Mouse (Mus musculus) CH12.LX (cell line): Measurements from ENCODE around the gene Ncoa7. TPM values are rescaled to one million over a fixed set of nuclear protein-coding genes. Genes with fewer than 3 reads are reported as not detected.

Source experiments
- DNase-seq: peaks from one replicate; pipeline ENCODE4 v3.0.0-alpha.2; 2013; ENCODE audit errors: extremely low read depth
- H3K27ac ChIP-seq: 2 replicates; pipeline ENCODE4 v1.5.1; 2012; ENCODE audit warnings: low read depth, mild to moderate bottlenecking, control low read depth, moderate library complexity; ENCODE audit not compliant: insufficient read depth
- H3K27me3 ChIP-seq: replicated peaks from 2 replicates; pipeline ENCODE3; 2012; ENCODE audit warnings: inconsistent platforms
- H3K36me3 ChIP-seq, 2 experiments: replicated peaks in 1 of 2; 2 replicates each; pipeline versions ENCODE3 to v1.6.1; 2012; ENCODE audit warnings: inconsistent platforms in 1 of 2, low read length in 1 of 2, mild to moderate bottlenecking in 1 of 2, mixed read lengths in 1 of 2, moderate library complexity in 1 of 2; ENCODE audit not compliant: control insufficient read depth in 1 of 2, insufficient read depth in 1 of 2
- H3K4me1 ChIP-seq, 2 experiments: 2 replicates each; pipeline ENCODE4 v1.6.1; 2012; ENCODE audit warnings: inconsistent platforms in 1 of 2, moderate library complexity in 1 of 2; ENCODE audit not compliant: insufficient read depth in 2 of 2, control insufficient read depth in 1 of 2
- H3K4me2 ChIP-seq: 2 replicates; pipeline ENCODE4 v1.6.1; 2012; ENCODE audit warnings: low read depth, mild to moderate bottlenecking, control low read depth; ENCODE audit not compliant: poor library complexity, insufficient read depth, severe bottlenecking
- H3K4me3 ChIP-seq, 3 experiments: fragments of 150-350 bp in 1 of 3; sonication (generic) in 1 of 3; replicated peaks in 1 of 3; 2 replicates each; pipeline versions ENCODE3 to v1.5.1; 2011 to 2012; ENCODE audit warnings: low read depth in 2 of 3, low read length in 2 of 3, mild to moderate bottlenecking in 2 of 3, moderate library complexity in 2 of 3, control low read depth in 1 of 3, improper control_type of control experiment in 1 of 3, inconsistent platforms in 1 of 3, mixed read lengths in 1 of 3; ENCODE audit not compliant: poor library complexity in 1 of 3
- H3K79me2 ChIP-seq: replicated peaks from 2 replicates; pipeline ENCODE4 v1.6.1; 2012; ENCODE audit warnings: mild to moderate bottlenecking, moderate library complexity; ENCODE audit not compliant: control insufficient read depth, poor library complexity, insufficient read depth, severe bottlenecking; ENCODE audit errors: extremely low read depth
- H3K9ac ChIP-seq: 2 replicates; pipeline ENCODE4 v1.6.1; 2012; ENCODE audit warnings: low read depth, mild to moderate bottlenecking, control low read depth, moderate library complexity; ENCODE audit not compliant: insufficient read depth
- H3K9me3 ChIP-seq: replicated peaks from 2 replicates; pipeline ENCODE3; 2012; ENCODE audit warnings: low read length, inconsistent platforms, mixed read lengths
- BHLHE40 ChIP-seq: IDR thresholded peaks from 2 replicates; pipeline ENCODE4 v1.6.1; 2011; ENCODE audit warnings: mild to moderate bottlenecking, low read depth, low read length, improper control_type of control experiment
- CHD1 ChIP-seq: IDR thresholded peaks from 2 replicates; pipeline ENCODE4 v1.6.1; 2012; ENCODE audit warnings: low read depth, low read length, improper control_type of control experiment, inconsistent platforms
- CHD2 ChIP-seq: IDR thresholded peaks from 2 replicates; pipeline ENCODE4 v1.6.1; 2011; ENCODE audit warnings: low read length, improper control_type of control experiment
- E2F4 ChIP-seq: IDR thresholded peaks from 2 replicates; pipeline ENCODE4 v1.6.1; 2011; ENCODE audit warnings: low read depth, low read length, improper control_type of control experiment; ENCODE audit not compliant: insufficient replicate concordance
- ETS1 ChIP-seq: conservative IDR thresholded peaks from 2 replicates; pipeline ENCODE4 v1.6.1; 2012; ENCODE audit warnings: low read depth, mild to moderate bottlenecking, inconsistent platforms, low read length, improper control_type of control experiment, moderate library complexity
- HCFC1 ChIP-seq: IDR thresholded peaks from 2 replicates; pipeline ENCODE4 v1.6.1; 2012; ENCODE audit warnings: low read depth, mild to moderate bottlenecking, inconsistent platforms, low read length, improper control_type of control experiment
- IRF4 ChIP-seq: IDR thresholded peaks from 2 replicates; pipeline ENCODE4 v1.6.1; 2014; ENCODE audit warnings: low read depth, mild to moderate bottlenecking, inconsistent platforms, low read length, improper control_type of control experiment
- JUN ChIP-seq: IDR thresholded peaks from 2 replicates; pipeline ENCODE4 v1.6.1; 2011; ENCODE audit warnings: low read depth, mild to moderate bottlenecking, low read length, improper control_type of control experiment, moderate library complexity; ENCODE audit not compliant: insufficient read depth
- MAFK ChIP-seq: IDR thresholded peaks from 2 replicates; pipeline ENCODE4 v1.6.1; 2011; ENCODE audit warnings: low read length, improper control_type of control experiment; ENCODE audit not compliant: insufficient replicate concordance
- MAX ChIP-seq: IDR thresholded peaks from 2 replicates; pipeline ENCODE4 v1.6.1; 2011; ENCODE audit warnings: low read length, improper control_type of control experiment
- MAZ ChIP-seq: IDR thresholded peaks from 2 replicates; pipeline ENCODE4 v1.6.1; 2012; ENCODE audit warnings: low read depth, mild to moderate bottlenecking, inconsistent platforms, low read length, improper control_type of control experiment, moderate library complexity
- MEF2A ChIP-seq: IDR thresholded peaks from 2 replicates; pipeline ENCODE4 v1.6.1; 2014; ENCODE audit warnings: low read depth, mild to moderate bottlenecking, inconsistent platforms, low read length, improper control_type of control experiment, borderline replicate concordance
- MXI1 ChIP-seq: IDR thresholded peaks from 2 replicates; pipeline ENCODE4 v1.6.1; 2011; ENCODE audit warnings: mild to moderate bottlenecking, low read depth, low read length, improper control_type of control experiment
- MYC ChIP-seq: IDR thresholded peaks from 2 replicates; pipeline ENCODE4 v1.6.1; 2011; ENCODE audit warnings: low read depth, mild to moderate bottlenecking, improper control_type of control experiment, low read length
- PAX5 ChIP-seq: IDR thresholded peaks from 2 replicates; pipeline ENCODE4 v1.6.1; 2012; ENCODE audit warnings: low read length, inconsistent platforms, mixed read lengths
- POLR2A ChIP-seq: IDR thresholded peaks from 2 replicates; pipeline ENCODE4 v1.6.1; 2011; ENCODE audit warnings: low read depth, mild to moderate bottlenecking, improper control_type of control experiment, low read length
- POLR2AphosphoS2 ChIP-seq: IDR thresholded peaks from 2 replicates; pipeline ENCODE4 v1.6.1; 2011; ENCODE audit warnings: low read depth, low read length, improper control_type of control experiment
- RAD21 ChIP-seq: IDR thresholded peaks from 2 replicates; pipeline ENCODE4 v1.6.1; 2011; ENCODE audit warnings: low read depth, mild to moderate bottlenecking, low read length, improper control_type of control experiment, moderate library complexity
- RCOR1 ChIP-seq: conservative IDR thresholded peaks from 2 replicates; pipeline ENCODE4 v1.6.1; 2012; ENCODE audit warnings: low read depth, mild to moderate bottlenecking, inconsistent platforms, low read length, improper control_type of control experiment
- SMC3 ChIP-seq: IDR thresholded peaks from 2 replicates; pipeline ENCODE4 v1.6.1; 2011; ENCODE audit warnings: low read depth, low read length, improper control_type of control experiment
- TCF12 ChIP-seq: IDR thresholded peaks from 2 replicates; pipeline ENCODE4 v1.6.1; 2014; ENCODE audit warnings: low read depth, mild to moderate bottlenecking, inconsistent platforms, low read length, improper control_type of control experiment
- USF2 ChIP-seq: conservative IDR thresholded peaks from 2 replicates; pipeline ENCODE4 v1.6.1; 2011; ENCODE audit warnings: low read depth, low read length, improper control_type of control experiment
- ZC3H11A ChIP-seq: IDR thresholded peaks from 2 replicates; pipeline ENCODE4 v1.6.1; 2012; ENCODE audit warnings: low read depth, mild to moderate bottlenecking, inconsistent platforms, low read length, improper control_type of control experiment
- ZKSCAN1 ChIP-seq: IDR thresholded peaks from 2 replicates; pipeline ENCODE4 v1.6.1; 2012; ENCODE audit warnings: low read depth, inconsistent platforms, low read length, improper control_type of control experiment, borderline replicate concordance
- ZMIZ1 ChIP-seq: IDR thresholded peaks from 2 replicates; pipeline ENCODE4 v1.6.1; 2012; ENCODE audit warnings: low read depth, mild to moderate bottlenecking, inconsistent platforms, low read length, improper control_type of control experiment
- dilution Hi-C: fragments of 300-500 bp; cut with MboI; formaldehyde crosslinking; loops from 2 replicates; pipeline ENCODE4 v1.14.3; 2020; ENCODE audit warnings: low sequenced_read_pairs; ENCODE audit not compliant: extremely low pct_unique_long_range_greater_than_20kb, extremely low pct_ligation_motif_present
- in situ Hi-C: fragments of 300-500 bp; cut with MboI; formaldehyde crosslinking; loops from 3 replicates; pipeline ENCODE4 v1.14.3; 2019; ENCODE audit warnings: low sequenced_read_pairs, low pct_ligation_motif_present, low pct_unique_long_range_greater_than_20kb, mixed read lengths
- polyA plus RNA-seq: library from polyadenylated mRNA; unstranded; fragments of >175 nt; gene quantifications from 2 replicates; pipeline ENCODE4 v1.2.1, GENCODE M21; 2012; ENCODE audit warnings: low read depth; ENCODE audit not compliant: insufficient read length
- total RNA-seq, 2 experiments: library from RNA; depleted of rRNA; stranded (reverse); fragments of 300-350 nt in 1 of 2; fragments of >200 nt in 1 of 2; gene quantifications; 2 replicates each; pipeline ENCODE4 v1.2.3; 2012 to 2014

The Ncoa7 gene
- total and polyA plus RNA-seq, 3 experiments = 4.7 to 9.2 (median 7.0) TPM

DNA sequence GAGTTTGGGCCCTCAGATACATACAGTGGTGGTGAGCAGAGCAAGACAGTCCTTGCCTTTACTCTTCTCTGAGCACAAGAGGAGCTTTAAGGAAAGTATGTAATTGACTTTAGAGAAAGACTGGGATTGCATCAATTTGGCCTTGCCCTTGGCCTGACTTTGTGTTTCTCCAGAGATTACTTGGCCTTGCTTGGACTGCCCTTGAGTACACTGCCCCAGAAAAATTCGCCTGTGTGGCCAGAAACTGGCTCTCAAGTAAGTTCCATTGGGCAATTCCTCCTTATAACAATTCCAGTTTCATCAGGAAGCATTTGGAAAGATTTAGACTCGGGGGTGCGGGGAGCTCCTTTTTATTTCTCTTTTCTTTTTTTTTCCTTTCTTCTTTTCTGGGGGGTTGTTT lies 34.9 kb downstream of the Ncoa7 start:
- TF ChIP-seq RAD21 = no peak
- TF ChIP-seq PAX5 = no peak
- no peak for TF ChIP-seq E2F4
- no peak for TF ChIP-seq SMC3
- TF ChIP-seq ZMIZ1 = no peak
- TF ChIP-seq ZC3H11A = no peak
- no peak for TF ChIP-seq IRF4
- TF ChIP-seq MAX = no peak
- no peak for TF ChIP-seq ZKSCAN1
- TF ChIP-seq, all 38 proteins: peak for 0
- dilution Hi-C loops = no loop called here
- Histone ChIP-seq H3K36me3 (peaks cover 0 to 10% of the 10 kb centered on the region in 2 experiments), H3K4me3 (no peak overlapping the region), H3K79me2 (no peaks in the 10 kb centered on the region), H3K27me3 (no peaks in the 10 kb centered on the region), H3K4me1 (no peaks in the 10 kb centered on the region), H3K9me3 (no peaks in the 10 kb centered on the region), H3K9ac (no peak overlapping the region), H3K27ac (no peak overlapping the region), H3K4me2 (no peak overlapping the region)
- in situ Hi-C loops = no loop called here
- no peak for DNase-seq

GRCm38 (mm10) chr10:30763179-30763770 lies 39.9 kb downstream of the Ncoa7 start:
- Histone ChIP-seq H3K4me1 (no peaks in the 10 kb centered on the region), H3K27ac (no peak overlapping the region), H3K79me2 (no peaks in the 10 kb centered on the region), H3K9me3 (no peaks in the 10 kb centered on the region), H3K9ac (no peak overlapping the region), H3K27me3 (no peaks in the 10 kb centered on the region), H3K4me3 (no peak overlapping the region), H3K36me3 (peaks cover 0 to 9% of the 10 kb centered on the region in 2 experiments), H3K4me2 (no peak overlapping the region)
- no peak for DNase-seq
- in situ Hi-C loops (no loop called here), dilution Hi-C loops (no loop called here)
- TF ChIP-seq ETS1 = no peak
- TF ChIP-seq TCF12 = no peak
- TF ChIP-seq HCFC1 = no peak
- TF ChIP-seq MXI1 = no peak
- no peak for TF ChIP-seq MYC
- no peak for TF ChIP-seq MEF2A
- TF ChIP-seq BHLHE40 = no peak
- no peak for TF ChIP-seq MAFK
- TF ChIP-seq CHD1 = no peak
- no peak for TF ChIP-seq JUN
- no peak for TF ChIP-seq POLR2A
- TF ChIP-seq POLR2AphosphoS2 = no peak
- TF ChIP-seq RCOR1 = no peak
- no peak for TF ChIP-seq CHD2
- no peak for TF ChIP-seq USF2
- no peak for TF ChIP-seq PAX5
- no peak for TF ChIP-seq ZMIZ1
- TF ChIP-seq MAZ = no peak
- TF ChIP-seq ZC3H11A = no peak
